Mouse (Mus musculus) hematopoietic stem cell, adult 5-6 weeks (primary cell): Measurements from ENCODE around the gene Fdx1. TPM values are rescaled to one million over a fixed set of nuclear protein-coding genes. Genes with fewer than 3 reads are reported as not detected.

Experiments
- ATAC-seq, 2 experiments: fragments of 125-278 bp in 1 of 2; replicated peaks in 1 of 2; 2 replicates each; pipeline ENCODE4 v1.8.0; 2016 to 2017; ENCODE audit warnings: inconsistent platforms in 2 of 2, mild to moderate bottlenecking in 2 of 2, moderate number of reproducible peaks in 2 of 2, low read depth in 1 of 2, moderate TSS enrichment in 1 of 2; ENCODE audit not compliant: low FRiP score in 2 of 2, poor library complexity in 2 of 2, severe bottlenecking in 2 of 2, insufficient read depth in 1 of 2, low TSS enrichment in 1 of 2
- total RNA-seq: library from RNA; stranded (forward); fragments of 172-1452, 232-1000 nt; gene quantifications from 2 replicates; pipeline ENCODE4 v1.2.3, GENCODE M21; 2017

Fdx1 gene
- total RNA-seq, 1 experiment from 2014 or later: 10.7 TPM

DNA sequence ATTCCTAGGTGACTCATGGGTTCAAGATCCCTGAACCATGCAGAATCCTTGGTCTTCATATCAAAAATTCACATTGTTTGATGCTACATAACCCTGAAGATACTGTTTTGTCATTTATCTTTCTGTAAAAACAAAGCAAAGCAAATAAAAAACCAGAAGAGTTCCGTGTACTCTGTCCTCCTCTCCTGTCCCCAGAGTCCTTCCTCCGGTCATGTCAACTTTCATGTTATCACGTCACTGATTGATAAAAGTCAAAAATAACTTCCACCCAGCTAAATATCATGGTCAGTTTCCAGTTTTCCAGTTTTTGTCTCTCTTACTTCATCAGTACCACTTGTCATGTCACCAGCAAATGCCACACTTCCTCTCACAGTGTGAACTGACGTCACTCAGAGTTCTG, 11.5 kb upstream of the Fdx1 start:
- no peak for ATAC-seq

DNA sequence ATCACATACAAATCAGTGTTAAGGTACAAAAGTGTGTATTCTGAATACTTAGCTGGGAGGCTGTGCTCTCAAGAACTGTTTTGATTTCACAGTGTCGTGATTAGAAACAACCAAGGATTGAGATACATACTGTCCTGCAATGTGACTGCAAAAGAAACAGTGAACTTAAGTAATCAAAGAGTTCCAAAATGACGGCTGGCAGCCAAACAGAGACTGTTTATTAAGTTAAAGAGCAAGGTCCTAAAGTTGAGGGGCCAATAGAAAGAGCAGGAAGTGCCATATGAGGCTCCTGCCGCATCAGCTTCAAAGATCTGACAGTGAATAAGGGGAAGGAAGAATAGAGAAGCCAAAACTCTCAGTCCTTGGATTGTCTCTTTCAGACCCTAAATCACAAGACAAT, 10.5 kb upstream of the Fdx1 start:
- ATAC-seq: no peak

DNA sequence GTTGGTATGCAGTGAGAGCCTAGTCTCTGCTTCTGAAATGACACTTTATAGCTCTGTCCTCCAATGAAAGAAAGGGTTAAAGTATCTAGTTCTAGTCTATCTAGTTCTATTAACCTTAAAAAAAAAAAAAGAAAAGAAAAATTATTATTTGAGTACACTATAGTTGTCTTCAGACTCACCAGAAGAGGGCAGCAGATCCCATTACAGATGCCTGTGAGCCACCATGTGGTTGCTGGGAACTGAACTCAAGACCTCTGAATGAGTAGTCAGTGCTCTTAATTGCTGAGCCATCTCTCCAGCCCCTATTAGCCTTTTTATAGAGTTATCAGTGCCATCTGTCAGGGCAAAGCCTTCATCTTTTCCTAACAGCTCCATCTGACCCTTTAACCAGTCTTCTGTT, 3.0 kb upstream of the Fdx1 start:
- ATAC-seq: no peak

DNA sequence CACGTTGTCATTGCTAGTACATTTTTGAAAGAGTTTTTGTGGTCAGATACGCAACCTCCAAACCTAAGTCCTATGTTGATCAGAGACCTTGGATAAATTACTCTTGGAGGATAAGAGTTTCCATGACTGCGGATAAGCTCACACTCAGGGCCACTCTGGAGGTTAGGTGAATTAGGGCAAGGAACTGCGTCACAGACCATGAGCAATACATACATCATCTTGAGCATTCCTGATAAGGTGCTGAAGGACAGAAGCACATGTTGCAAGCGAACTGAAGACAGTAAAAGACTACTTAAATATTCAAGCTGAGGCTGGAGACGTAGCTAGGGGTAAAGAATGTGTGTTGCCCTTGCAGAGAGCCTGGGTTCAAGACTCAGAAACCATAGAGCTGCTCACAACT, 754 bp upstream of the Fdx1 start:
- no peak for ATAC-seq

DNA sequence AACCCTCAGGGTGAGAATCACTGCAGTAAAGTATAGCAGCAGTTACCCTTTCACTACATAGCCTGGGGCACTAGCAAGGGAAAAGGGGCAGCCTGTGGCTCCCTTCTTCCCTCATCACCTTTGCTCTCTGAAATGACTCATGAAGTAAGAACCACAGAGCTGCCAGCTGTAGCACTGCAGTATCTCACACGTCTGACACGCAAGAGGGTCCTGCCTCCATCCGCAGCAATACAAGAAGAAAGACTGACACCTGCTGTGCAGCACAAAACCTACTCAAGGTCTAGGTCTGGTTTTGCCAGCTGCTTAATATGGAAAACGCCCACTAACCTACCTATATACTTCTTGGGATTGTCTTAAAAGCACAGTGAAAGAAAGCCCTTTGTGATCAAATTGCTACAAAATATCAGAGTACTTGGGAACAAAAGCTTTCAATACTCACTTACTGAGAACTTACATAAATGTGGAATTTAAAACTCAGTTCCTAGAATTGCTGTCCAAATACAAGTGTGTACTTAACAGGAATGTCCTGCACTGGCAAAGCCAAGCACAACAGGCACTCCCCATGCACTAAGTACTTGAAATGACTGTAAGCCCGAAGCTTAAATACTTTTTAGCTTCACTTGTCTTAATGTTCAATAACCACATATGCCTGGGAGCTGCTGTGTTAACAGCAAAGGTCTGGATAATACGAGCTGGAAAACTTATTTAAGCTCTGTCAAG, 2.0 kb downstream of the Fdx1 start:
- ATAC-seq: no peak

DNA sequence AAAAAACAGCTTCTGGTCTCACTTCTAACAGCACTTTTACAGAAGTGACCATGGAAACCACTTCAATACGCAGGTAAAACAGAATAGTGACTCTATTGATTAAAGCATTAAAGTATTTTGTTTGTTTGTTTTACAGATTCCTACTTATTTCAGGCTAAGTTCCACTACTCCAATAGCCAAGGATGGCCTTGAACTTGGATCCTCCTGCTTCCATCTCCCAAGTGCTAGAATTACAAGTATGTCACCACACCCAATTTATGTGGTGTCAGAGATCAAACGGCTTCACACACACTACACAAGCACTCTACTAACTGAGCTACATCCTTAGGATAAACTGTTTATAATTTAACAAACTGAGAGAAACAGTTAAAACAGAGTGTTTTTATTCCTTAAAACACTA, 3.0 kb downstream of the Fdx1 start:
- no peak for ATAC-seq

DNA sequence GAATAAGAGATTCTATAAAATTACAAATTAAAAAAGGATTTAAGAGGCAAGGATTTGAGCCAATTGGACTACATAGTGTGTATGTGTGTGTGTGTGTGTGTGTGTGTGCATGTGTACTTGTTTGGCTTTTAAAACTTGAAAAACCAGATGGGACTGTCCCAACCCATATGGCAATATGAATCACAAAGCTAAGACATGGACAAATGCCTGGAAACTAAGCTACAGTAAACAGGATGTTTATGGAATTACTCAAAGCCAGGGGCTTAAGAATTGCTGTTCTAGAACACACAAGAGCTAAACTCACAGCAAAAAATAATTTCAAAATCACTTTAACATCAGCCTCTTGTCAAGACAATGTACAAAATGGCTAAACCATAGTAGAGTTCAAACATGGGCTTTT, 4.4 kb downstream of the Fdx1 start:
- no peak for ATAC-seq

DNA sequence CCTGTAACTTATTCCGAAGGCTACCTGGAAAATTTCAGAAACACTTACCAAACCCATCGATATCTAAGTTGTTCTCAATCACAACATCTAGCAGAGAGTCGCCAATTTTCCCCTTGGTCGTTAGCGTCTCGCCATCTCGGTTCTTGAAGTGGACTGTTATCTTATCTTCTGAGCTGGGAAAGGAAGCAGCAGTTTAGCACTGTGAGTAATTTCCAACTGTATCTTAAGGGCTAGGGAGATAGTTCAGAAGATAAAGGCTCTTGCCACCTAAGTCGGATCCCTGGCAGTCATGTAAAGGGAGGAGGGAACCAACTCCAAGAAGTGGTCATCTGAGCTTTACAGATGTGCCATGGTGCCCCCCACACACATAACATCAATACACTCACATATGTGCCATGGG, 6.3 kb downstream of the Fdx1 start:
- ATAC-seq: no peak

DNA sequence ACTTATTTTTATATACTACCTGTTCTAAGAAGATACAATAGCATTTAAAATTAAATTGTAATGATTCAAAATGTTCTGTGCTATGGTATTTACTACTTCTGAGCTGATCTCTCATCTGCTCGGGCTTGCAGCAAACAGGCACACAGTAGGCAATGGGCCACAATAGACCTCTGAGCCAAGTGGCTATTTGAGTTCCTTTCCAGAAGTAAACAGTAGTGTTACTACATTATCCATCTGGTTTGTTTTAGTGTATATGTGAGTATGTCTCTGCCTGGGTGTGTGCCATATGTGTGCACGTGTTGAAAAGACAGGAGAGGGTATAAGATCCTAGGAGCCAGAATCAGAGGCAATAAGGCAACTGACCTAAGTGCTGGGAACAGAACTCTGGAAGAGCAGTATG, 6.9 kb downstream of the Fdx1 start:
- ATAC-seq: no peak

DNA sequence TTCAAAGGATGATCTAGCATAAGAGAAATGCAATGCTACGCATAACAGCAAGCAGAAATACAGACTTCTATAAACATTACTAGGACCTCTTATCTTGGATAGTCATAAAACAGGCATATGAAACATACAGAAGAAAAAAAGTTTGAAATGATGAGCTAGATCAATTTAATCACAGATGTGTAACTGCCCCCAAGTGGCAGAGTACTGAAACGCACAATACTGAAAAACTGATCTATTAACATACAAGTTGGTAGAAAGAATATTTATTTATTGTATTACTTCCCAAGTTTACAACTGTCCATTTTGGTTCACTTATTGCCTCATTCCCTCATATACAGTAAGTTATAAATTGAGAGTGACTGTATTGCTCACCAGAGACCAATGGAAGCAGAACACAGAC, 12.0 kb downstream of the Fdx1 start:
- ATAC-seq: no peak

DNA sequence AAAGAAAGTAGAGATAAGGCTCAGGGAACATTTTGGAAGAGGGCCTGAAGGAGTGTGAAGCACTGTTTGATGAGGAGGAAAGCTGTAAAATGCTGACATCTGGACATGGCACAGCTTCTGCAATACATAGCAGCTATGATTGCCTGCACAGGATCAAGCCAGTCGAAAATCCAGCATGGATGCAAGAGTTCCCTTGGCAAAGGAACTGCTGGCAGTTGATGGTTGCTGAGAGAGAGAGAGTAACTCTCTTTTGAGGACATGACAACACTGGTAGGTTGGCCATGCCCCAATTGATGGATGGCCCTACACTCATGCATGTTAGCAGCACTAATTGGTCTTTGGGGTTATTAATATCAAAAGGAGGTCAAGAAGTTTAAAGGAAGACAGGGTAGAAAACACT, 12.7 kb downstream of the Fdx1 start:
- no peak for ATAC-seq

DNA sequence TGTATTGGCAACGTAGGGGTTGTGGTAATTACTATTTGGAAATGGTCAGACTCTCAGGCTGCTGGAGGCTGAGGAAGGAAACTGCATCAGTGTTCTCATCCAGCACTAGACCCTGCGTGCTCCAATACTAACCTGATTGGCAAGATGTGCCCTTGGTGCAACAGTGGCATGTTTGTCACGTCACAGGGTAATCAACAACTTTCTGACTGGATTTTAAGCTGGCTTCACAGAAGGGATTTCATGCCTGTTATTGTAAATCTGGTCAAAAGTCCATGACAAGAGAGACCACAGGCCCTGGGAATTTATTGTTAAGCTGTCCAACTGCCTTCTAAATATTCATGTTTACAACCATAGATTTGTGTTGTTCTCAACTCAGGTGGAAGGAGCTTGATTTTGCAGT, 13.1 kb downstream of the Fdx1 start:
- ATAC-seq: no peak

DNA sequence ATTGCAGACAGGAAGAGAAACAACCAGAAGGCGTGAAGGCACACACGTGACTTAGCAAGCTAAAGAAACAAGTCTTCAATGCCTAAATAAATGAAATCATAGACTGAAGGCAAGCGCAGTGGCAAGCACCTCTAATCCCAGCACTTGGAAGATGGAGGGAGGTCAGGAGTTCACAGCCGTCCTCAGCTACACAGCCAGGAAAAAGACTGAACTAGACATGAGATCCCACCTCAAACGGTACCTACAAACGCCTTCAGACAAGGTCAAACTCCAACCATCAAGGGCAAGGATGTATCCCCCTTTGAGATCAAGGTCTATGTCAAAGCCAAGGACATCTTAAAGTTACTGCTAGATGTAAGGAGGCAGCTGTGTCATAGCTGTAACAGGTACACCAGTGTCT, 19.4 kb downstream of the Fdx1 start:
- ATAC-seq: no peak

DNA sequence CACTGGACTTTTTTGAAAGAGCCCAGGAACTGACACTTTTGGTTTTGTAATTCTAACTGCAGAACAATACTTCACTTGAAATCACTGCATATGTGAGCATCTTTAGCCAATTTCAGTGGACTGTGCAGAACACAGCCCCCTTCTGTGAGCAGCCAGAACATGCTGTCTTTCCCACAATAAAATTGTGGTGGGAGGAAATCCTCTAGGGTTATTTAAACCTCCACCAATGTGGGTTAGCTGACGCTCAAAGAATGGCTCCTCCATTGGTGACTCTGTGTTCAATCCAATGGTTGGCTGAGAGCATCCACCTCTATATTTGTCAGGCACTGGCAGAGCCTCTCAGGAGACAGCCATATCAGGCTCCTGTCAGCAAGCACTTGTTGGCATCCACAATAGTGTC, 28.7 kb downstream of the Fdx1 start:
- ATAC-seq: no peak

DNA sequence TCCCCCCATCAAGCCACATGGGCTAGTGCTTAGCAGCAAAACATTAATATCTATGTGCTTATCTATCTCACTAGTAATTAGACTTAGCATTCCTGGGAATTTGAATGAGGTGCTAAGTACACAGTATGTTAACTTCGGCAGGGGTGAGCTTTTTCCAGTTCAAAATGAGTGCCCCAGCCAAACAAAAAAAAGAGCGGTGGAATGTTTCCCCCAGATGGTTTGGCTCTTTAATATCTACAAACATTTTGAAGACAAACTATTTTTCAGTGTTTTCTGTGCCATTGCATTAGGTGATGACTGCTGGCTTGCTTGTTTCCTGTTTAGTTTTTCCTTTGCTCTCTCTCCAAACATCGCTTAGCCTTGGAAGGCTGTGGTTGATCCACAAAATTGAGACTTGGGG, 31.4 kb downstream of the Fdx1 start:
- no peak for ATAC-seq

DNA sequence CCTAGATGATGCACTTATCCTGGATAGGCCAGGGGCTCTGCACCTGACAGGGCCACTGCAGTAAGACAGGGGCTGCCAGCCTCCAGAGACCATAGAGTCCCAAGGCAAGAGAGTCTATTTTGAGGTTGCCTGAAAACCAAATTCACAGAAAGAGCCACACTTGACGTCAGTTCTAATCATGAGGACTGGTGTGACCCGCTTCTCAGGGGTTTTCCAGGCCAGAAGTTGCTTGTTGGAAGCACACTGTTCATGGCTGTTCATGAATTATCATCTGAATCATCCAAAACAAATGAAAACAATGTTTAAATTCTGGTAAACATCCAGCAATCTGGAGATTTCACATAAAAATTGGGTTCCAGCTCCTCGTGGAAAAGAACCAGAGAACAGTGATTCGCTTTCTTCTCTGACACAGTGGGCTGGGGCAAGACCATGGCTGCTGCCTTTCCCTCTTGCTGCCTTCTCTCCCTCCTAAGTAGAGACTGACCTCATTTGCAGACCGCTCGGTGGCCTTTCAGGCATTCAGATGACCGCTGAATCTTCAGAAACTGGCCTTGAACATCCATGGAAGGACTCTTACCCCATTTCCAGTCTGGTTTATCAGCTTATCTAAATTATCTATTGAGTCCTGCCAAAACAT, 32.2 kb downstream of the Fdx1 start:
- ATAC-seq: no peak

DNA sequence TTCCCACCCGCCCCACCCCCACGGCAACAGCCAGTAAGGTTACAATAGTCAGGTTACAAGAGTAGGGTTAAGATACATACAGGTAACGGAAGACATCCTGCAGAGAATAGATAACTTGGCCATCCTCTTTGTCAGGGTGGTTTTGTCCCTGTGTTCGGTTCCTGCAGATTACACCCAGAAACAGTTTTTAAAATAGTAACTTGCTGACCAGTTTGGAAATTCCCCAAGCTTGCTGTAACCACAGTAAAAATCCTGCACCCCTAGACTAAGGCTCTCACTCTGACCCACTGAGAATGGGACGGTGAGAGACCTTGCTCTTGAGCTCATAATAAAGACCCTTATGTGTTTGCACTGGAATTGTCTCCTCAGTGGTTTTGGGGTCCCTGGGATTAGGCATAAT, 33.4 kb downstream of the Fdx1 start:
- no peak for ATAC-seq

DNA sequence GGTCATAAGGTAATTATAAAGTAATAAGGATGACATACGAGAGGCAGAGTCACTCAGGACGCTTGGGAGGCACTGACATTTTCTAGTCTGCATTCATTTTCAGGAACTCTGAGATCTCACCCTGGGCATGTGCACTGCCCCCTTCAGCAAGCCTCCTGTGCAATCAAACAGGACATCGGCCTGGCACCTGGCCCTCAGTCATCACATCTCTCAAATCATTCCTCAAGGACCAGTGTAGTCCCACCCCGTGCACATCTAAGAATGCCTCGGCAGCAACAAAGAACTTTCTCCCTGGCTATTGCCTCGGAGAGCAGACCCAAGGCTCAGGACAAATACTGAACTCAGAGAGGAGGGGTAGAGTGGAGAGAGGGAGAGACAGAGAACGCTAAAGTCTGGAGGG, 34.7 kb downstream of the Fdx1 start:
- no peak for ATAC-seq

DNA sequence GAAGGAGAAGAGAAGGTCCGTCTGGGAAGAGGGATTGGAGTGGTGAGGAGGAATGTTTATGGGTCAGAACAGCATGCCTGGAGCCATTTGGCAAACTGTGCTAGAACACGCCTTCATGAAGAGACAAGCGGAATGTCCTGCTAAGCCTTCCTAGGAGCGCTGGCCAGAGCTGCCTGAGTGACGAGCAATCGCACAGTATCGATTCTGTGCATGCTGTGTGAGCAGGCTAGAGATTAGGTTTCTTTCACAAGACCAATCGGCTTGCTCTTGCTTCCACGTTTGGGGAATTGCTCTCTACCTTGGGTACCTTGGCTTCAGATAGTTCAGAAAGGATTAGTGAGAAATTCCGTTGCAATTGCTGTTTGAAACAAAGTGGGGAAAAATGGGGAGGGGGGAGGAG, 35.2 kb downstream of the Fdx1 start:
- ATAC-seq: no peak
